Mouse (Mus musculus) thymus, adult 2 months (tissue): ENCODE results near the gene Olfr1337. TPM values are rescaled to one million over a fixed set of nuclear protein-coding genes. Genes with fewer than 3 reads are reported as not detected.
"Not testable (repeated sequence)": the region's sequence is repeated elsewhere in the genome, so short reads cannot be mapped to it uniquely, and the experiment has no call there.

ENCODE experiments used
- DNase-seq: peaks from one replicate; pipeline ENCODE4 v3.0.0; 2021
- H3K27ac ChIP-seq: fragments of 200-500 bp; 2 replicates; pipeline ENCODE4 v1.5.1; 2012; ENCODE audit warnings: low read length, control low read depth; ENCODE audit not compliant: control insufficient read depth, insufficient read depth
- H3K27me3 ChIP-seq: fragments of 200-500 bp; 2 replicates; pipeline ENCODE4 v1.6.1; 2012; ENCODE audit warnings: mild to moderate bottlenecking, low read length, moderate library complexity, mixed read lengths; ENCODE audit not compliant: control insufficient read depth, insufficient read depth
- H3K36me3 ChIP-seq: fragments of 200-500 bp; 2 replicates; pipeline ENCODE4 v1.6.1; 2012; ENCODE audit warnings: mild to moderate bottlenecking, low read length, moderate library complexity; ENCODE audit not compliant: control insufficient read depth, insufficient read depth
- H3K4me1 ChIP-seq: fragments of 200-500 bp; replicated peaks from 2 replicates; pipeline ENCODE4 v1.6.1; 2012; ENCODE audit warnings: low read length; ENCODE audit not compliant: control insufficient read depth, insufficient read depth
- H3K4me3 ChIP-seq: fragments of 200-500 bp; 2 replicates; pipeline ENCODE4 v1.5.1; 2012; ENCODE audit warnings: mild to moderate bottlenecking, low read length, control low read depth, moderate library complexity; ENCODE audit not compliant: control insufficient read depth, insufficient read depth
- CTCF ChIP-seq: fragments of 200-500 bp; IDR thresholded peaks from 2 replicates; pipeline ENCODE4 v1.5.1; 2012; ENCODE audit warnings: mild to moderate bottlenecking, control low read depth, low read length, moderate library complexity, borderline replicate concordance; ENCODE audit not compliant: control insufficient read depth, poor library complexity, insufficient read depth; ENCODE audit errors: extremely low read depth
- POLR2A ChIP-seq: fragments of 200-500 bp; IDR thresholded peaks from 2 replicates; pipeline ENCODE4 v1.6.1; 2012; ENCODE audit warnings: mild to moderate bottlenecking, low read length, control low read depth, moderate library complexity; ENCODE audit not compliant: control insufficient read depth, poor library complexity, insufficient read depth; ENCODE audit errors: extremely low read depth
- WGBS: fragments of 180-500 bp; shearing (Covaris S2); methylation state at CpG from one replicate; pipeline ENCODE4 v1.1.7; 2018; 5-methylcytosine and 5-hydroxymethylcytosine counted together
- polyA plus RNA-seq: library from polyadenylated mRNA; depleted of rRNA; stranded (reverse); fragments of >200 nt; gene quantifications from 2 replicates; pipeline ENCODE4 v1.2.3, GENCODE M21; 2012; rRNA removed

Gene Olfr1337
- polyA plus RNA-seq, result 0.11 TPM in 1 of 2 replicates, not detected in the other

- no peak for TF ChIP-seq POLR2A
- TF ChIP-seq CTCF, result no peak
- WGBS, result 78% methylated on average over 2 of the region's 2 CpGs
- no peak within 1 kb of the TSS for H3K27ac ChIP-seq
- no peaks in the 10 kb centered on the region for H3K36me3 ChIP-seq
- no peaks in the 10 kb centered on the region for H3K27me3 ChIP-seq
- DNase-seq, result no peak
- no peaks in the 10 kb centered on the region for H3K4me1 ChIP-seq
- H3K4me3 ChIP-seq, result no peak within 1 kb of the TSS
These were observed at the start of gene Olfr1337 for GRCm38 (mm10) chr4:118782486-118782885. TSS of gene Olfr1337 (minus strand) at chr4:118782586.

GRCm38 (mm10) chr4:118818921-118819320 is 36.5 kb upstream of the Olfr1337 start:
- H3K4me3 ChIP-seq, result no peak overlapping the region
- H3K27me3 ChIP-seq, result no peaks in the 10 kb centered on the region
- no peaks in the 10 kb centered on the region for H3K4me1 ChIP-seq
- H3K27ac ChIP-seq, result no peak overlapping the region
- DNase-seq, result no peak
- TF ChIP-seq POLR2A (no peak), CTCF (no peak)
- H3K36me3 ChIP-seq, result no peaks in the 10 kb centered on the region
- WGBS, result 91% methylated on average over 1 of the region's 1 CpGs

- H3K27ac ChIP-seq, result no peak within 1 kb of the TSS
- no peak for DNase-seq
- H3K36me3 ChIP-seq, result no peaks in the 10 kb centered on the region
- H3K4me1 ChIP-seq, result no peaks in the 10 kb centered on the region
- 94% methylated on average over 4 of the region's 4 CpGs for whole genome bisulfite sequencing
- no peak within 1 kb of the TSS for H3K4me3 ChIP-seq
- H3K27me3 ChIP-seq, result no peaks in the 10 kb centered on the region
- TF ChIP-seq CTCF, result no peak
- no peak for TF ChIP-seq POLR2A
These were observed 27.5 kb upstream of the Olfr1337 start, which contains the start of gene Olfr1335 for GRCm38 (mm10) chr4:118809844-118810243. TSS of gene Olfr1335 (minus strand) at chr4:118809944.

- not testable (repeated sequence) for H3K36me3 ChIP-seq, H3K4me1 ChIP-seq, H3K4me3 ChIP-seq, H3K27me3 ChIP-seq, H3K27ac ChIP-seq, DNase-seq
These were observed 10.4 kb upstream of the Olfr1337 start for GRCm38 (mm10) chr4:118792796-118793195.

GRCm38 (mm10) chr4:118758637-118759036 is 23.7 kb downstream of the Olfr1337 start, which contains the start of gene Olfr1338:
TSS of gene Olfr1338 (minus strand) at chr4:118758737.
- TF ChIP-seq CTCF (no peak), POLR2A (no peak)
- DNase-seq, result no peak
- Histone ChIP-seq H3K27me3 (no peaks in the 10 kb centered on the region), H3K4me3 (no peak within 1 kb of the TSS), H3K27ac (no peak within 1 kb of the TSS), H3K4me1 (no peaks in the 10 kb centered on the region), H3K36me3 (no peaks in the 10 kb centered on the region)
- whole genome bisulfite sequencing, result 86% methylated on average over 1 of the region's 1 CpGs

GRCm38 (mm10) chr4:118741881-118742280 is 40.5 kb downstream of the Olfr1337 start:
- Histone ChIP-seq H3K4me1 (no peaks in the 10 kb centered on the region), H3K27ac (no peak overlapping the region), H3K4me3 (no peak overlapping the region), H3K36me3 (no peaks in the 10 kb centered on the region), H3K27me3 (no peaks in the 10 kb centered on the region)
- WGBS, result 24% methylated on average over 16 of the region's 16 CpGs
- no peak for DNase-seq
- TF ChIP-seq POLR2A (no peak), CTCF (no peak)

GRCm38 (mm10) chr4:118740988-118741698 is 41.2 kb downstream of the Olfr1337 start:
- WGBS, result 23% methylated on average over 11 of the region's 11 CpGs
- H3K36me3 ChIP-seq, result no peaks in the 10 kb centered on the region
- H3K27ac ChIP-seq, result no peak overlapping the region
- no peaks in the 10 kb centered on the region for H3K4me1 ChIP-seq
- TF ChIP-seq POLR2A (no peak), CTCF (no peak)
- H3K4me3 ChIP-seq, result no peak overlapping the region
- DNase-seq, result no peak
- H3K27me3 ChIP-seq, result no peaks in the 10 kb centered on the region
